Mouse (Mus musculus) fat pad, adult 2 months (tissue): ENCODE data around the gene Srp68.

Experiments
- DNase-seq: peaks from one replicate; pipeline ENCODE4 v3.0.0-alpha.2; 2011; ENCODE audit warnings: low read depth, low spot score; ENCODE audit errors: extremely low read depth

Srp68 gene

DNA sequence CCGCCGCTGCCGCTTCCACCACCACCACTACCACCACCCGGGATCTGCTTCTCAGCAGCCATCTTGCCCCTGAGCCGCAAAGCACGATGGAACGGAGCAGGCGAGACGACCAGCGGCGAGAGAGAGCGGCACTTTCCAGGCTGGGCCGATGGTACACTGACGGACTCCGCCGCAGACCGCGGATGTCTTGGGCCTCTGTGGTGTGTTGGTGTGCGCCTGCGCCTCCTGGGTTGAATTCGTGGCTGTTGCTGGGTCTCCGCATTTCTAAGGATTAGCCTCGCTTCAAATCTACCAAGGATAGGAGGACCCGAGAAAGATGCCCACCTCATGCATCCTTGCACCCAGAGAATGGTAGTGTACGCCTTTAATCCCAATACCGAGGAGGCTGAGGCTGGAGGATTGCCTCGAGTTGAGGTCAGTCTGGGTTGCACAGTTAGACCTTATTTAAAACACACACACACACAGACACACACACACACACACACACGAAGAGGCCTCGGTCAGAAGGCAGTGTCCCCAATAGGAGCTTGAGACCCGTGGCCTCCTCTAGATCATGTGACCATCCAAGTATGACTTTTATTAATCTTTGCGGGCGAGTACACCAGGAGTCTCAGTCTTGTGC is at the start of gene Srp68:
Srp68 (minus strand) TSS at position 173 of the 622 bp plus-strand sequence.
- DNase-seq, result peak; percentile 39

DNA sequence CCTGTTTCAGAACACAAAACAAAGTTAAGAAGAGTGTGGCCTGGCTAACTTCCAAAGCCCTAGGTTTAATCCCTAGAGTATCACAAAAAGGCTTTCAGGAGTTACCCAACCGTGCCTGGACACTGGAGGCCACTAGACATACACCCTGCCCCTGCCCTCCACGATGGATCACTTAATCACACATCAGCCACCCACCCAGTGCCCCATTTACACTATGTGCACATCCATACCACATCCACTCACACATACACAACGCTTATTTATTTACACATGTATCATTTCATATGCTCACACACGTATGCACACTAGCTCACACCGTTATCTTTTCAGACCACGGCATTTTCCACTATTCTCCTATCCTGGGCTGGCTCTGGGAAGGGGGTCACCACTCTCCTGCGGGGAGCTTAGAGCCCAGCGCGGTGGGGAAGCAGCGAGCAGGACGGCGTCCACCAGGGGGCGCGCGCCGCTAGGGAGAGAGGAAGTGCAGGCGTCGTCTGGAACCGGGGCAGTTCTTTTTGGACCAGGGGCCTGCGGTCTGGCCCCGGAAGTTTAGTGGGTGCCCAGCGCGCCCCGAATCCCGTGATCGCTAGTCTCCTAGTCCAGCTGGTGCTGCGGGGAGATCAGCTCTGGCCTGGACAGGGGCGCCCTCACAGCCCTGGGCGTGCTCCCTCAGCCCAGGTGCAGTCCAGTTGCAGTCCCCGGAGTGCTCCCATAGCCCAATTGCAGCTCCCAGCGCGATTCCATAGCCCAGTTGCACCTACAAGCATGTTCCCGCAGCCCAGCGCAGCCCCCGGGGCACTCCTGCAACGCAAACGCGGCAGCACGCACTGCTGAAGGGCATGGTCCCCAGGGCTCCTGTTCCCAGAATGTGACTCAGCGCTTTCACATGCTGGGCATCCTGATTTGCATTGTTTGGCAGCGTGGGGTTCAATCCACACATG is 45.0 kb upstream of the Srp68 start:
- no peak for DNase-seq

DNA sequence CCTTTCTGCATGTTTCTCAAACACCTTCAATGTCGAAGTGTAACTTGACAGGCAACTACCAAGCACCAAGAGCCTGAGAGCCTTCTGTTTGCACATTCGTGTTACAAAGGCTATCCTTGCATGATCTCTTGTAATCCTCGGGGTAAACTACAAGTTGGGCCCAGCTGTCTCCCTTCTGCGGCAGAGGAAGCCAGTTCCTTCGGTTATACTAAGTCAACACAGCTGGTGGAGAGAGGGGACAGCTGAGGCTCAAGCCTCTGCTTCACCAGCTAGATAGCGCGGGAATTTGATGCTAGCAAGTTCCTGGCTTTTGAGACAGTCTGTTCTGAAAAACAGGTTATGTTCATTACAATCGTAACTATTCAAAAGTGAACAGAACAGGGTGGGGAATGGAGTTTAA is 38.3 kb upstream of the Srp68 start:
- no peak for DNase-seq

DNA sequence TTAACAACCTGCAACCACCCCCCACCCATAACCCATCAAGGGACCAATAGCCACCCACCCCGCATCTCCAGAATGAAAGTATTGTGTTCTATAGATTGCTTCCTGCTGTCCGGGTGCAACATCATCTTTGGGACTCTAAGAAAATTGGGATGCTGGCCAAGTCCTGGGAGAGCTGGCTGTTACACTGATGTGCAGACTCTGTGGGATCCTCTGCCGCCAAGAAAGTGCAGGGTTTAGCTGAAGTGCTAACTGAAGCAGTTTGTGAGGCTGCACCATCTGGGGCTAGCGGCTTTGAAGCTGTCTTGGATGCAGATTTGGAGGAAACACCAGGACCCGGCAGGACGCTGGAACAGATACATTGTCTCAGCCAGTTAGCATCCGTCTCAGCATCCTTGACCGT is 37.2 kb upstream of the Srp68 start:
- DNase-seq, result no peak

DNA sequence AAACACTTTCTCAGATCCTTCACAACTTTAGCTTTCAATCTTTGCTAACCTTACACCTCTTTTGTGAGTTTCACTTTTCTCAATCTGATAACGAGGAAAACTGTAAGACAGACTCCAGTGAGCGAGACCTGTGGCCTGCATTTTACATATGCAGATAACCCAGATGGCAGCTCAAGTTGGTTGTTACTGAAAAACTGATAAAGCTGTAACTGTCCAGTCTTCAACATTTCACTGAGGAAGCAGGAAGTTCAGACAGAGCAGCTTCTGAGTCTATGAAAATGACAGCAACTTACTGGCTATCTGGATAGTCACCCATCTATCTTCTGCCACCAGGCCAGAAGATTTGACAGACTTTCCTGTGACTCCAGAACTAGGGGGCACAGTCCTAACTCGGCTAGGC is 35.6 kb upstream of the Srp68 start:
- DNase-seq, result no peak

DNA sequence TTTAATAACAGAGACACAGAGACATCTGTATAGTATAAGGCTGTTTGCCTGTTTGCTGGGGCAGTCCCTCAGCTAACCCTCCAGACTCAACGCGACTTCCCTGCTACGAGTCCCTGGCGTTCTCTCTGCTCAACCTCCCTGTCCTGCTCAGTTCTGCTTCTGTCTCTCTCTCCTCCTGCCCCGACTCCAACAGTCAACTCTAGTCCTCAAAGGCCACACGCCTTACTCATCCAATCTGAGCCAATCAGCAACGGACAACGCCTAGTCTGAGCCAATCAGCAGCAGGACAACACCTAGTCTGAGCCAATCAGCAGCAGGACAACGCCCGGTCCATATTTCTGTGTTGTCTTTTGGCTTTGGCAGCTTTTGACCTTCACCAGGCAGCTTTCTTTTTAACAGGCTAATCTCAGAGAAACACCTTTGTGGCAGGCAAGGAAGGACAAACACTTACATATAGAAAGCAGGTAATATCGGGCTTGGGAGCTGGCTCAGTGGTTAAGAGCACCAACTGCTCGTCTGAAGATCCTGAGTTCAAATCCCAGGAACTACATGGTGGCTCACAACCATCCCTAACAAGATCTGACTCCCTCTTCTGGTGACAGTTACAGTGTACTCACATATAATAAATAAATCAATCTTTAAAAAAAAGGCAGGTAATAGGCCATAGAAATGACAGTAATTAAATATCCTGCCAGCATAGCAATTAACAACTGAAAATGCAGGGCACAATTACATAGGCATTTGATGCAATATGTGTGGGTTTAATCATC is 33.9 kb upstream of the Srp68 start:
- DNase-seq, result no peak

DNA sequence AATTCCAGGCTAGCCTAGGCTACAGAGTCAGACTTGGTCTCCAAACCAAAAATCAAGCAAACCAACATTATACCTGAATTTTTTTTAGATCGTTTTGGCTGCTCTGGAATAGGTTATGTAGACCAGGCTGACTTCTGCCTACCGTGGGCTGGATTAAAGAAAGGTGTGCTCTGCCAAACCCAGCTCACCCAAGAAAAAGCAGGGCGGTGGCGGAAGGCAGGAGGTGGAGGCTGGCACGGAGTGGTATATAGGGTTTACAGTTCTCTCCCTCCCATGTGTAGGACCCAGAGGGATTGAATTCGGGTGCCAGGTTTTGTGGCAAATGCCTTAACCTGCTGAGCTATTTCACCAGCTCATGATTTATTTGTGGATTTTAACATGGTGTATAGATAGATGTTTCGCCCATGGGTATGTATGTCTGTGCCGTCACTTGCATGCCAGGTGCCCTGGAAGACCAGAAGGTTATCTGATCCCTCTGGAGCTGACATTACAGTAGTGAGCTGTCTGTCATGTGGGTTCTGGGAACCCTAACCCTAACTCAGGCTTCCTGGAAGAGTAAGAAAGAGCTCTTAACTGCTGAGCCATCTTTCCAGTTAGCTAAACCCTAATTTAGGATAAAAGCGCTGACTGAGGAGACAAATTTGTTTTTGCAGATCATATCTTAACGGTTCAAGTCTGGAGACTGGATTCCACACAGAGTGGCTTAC is 33.2 kb upstream of the Srp68 start, which contains the start of gene Exoc7:
Exoc7 (minus strand) TSS at position 215 of the 707 bp plus-strand sequence.
- peak; percentile 42 for DNase-seq

DNA sequence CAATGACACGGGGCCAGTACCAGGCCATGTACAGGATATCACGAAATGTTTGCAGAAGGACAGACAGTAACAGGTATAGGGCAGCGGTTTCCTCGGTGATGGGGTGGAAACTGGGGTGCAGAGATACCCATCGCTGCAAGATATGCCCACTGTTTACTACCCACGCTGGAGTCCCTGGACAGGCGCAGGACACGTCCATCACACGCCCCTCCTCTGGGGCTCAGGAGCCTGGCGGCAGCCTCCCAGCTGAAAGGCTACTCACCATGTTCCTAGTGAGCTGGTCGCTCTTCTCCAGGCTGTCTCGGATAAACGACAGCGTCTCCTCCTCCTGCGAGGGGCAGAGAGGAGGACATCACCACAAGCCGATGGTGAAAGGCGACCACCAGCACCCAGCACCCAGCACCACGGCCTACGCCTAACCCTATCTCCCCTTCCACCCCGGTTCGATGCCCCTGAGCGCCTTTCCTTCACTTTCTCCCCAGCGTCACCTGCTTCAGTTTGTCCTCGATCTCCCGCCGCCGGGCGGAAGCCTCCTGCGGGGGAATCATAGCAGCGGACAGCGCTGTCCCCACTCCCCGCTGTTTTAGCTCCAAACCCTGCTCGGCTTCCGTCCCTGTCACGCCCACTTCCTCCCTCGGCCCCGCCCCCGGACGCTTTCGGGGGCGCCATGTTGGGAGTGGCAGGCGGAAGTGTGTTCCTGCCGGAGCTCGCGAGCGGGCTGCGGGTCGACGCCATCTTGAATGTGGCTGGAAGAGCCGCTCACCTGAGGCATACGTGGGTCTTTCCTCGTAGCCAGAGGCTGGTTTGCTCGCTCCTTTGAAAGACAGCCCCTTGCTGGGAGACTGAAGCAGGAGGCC is 32.3 kb upstream of the Srp68 start:
- DNase-seq, result peak; percentile 28

DNA sequence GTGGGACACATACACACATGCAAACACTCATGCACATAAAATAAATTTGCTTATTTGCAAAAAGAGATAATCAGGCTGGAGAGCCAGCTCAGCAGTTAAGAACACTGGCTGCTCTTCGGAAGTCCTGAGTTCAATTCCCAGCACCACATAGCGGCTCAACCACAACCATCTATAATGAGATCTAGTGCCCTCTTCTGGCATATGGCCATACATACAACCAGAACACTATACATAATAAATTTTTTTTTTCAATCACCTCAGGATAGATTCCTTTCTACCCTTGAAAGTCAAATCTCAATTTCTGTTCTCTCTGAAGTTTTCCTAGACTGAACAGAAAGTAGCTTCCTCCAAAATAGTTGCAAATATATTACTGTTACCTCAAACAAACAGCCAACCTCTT is 31.4 kb upstream of the Srp68 start:
- DNase-seq, result no peak

DNA sequence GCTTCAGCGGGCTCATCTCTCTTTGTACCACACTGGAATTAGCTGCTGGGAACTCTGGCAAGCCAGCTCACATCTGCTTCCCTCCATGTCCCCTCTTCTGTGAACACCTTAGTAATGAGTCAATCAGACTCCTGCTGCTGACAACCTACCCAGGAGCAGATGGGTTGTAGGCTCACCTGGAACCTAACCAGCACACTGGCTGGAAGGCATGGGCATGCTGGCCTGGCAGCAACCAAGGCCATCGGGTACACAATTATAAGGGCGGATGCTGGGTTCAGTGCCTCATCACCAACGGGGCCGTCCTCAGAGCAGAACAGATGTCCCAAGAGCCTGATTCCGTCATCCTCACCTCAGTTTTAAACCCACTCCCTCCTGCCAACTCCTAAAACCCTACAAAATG is 24.6 kb upstream of the Srp68 start:
- no peak for DNase-seq

DNA sequence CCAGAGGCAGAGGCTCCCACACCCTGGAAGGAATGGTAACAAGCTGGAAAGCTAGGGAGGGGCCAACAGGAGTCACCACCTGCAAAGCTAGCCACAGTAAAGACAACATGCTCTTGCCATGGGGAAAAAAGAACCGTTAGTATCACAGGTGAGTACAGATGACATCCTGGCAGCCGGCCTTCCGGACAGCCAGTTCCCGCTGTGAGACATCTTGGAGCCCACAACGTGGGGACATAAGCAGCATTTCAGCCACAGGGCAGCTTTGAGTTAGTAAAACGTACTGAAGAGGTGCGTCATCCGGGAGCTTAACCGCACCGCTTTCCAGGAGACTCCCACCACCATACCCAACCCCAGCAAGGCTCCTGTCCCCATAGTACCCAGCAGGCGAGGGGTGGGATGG is 24.2 kb upstream of the Srp68 start:
- no peak for DNase-seq

DNA sequence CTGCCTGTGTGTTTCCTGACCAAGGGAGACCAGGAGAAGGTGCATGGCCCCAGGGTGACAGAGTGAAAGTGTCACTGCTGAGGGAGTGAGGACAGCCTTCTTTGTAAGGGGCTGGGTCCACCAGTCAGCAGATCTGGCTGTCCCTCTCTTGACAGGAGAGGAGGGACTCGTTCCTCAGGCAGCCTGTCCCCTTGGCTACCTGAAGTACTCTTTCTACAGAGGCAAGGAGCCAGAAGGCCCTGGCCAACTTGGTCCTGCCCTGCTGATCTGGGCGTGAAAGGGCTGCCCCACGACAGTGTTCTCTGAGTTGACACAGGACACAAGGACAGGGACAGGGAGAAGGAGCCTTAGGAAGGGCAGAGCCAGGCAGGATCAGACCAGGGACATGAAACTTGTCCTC is 23.0 kb upstream of the Srp68 start:
- no peak for DNase-seq

DNA sequence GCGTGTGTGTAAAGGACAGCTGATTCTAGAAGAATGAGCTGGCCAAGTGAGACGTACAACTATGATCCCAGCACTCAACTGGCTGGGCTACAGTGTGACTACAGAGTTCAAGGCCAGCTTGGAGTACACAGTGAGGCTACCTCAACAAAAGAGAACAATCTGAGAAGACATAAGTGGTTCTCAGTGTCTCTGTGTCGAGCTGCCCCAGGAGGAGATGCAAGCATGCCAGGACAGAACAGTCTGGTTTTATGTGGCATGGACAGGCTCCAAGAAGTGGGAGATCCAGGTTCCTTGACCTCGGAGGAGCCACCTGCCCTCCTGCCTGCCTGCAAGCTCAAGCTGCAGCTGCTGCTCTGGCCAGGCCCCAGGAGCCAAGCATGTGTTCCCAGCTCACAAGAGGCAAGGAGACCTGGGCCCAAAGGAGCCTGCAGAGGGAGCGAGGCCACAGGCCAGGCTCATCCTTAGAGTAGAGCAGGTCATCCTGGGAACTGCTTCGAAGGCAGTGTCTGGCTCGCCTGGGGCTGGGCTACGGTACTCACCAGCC is 22.2 kb upstream of the Srp68 start:
- no peak for DNase-seq

DNA sequence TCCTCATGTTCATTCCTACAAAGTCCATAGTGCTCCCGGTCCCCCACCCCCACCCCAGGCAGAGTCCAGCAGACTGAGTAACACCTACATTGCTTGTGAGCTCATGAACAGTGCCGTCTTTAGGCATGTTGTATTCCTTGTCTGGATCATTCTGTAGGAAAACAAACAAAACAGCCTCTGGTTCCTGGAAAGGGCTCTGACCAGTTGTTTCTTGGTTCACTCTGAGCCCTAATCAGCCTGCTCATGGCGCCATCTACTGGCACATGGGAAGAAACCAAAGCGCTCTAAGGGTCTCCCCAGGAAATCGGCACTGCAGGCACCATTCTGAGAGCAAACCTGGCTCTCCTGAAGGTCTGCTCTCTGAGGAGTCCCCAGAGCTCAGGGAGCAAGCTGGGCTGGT is 20.3 kb upstream of the Srp68 start:
- no peak for DNase-seq

DNA sequence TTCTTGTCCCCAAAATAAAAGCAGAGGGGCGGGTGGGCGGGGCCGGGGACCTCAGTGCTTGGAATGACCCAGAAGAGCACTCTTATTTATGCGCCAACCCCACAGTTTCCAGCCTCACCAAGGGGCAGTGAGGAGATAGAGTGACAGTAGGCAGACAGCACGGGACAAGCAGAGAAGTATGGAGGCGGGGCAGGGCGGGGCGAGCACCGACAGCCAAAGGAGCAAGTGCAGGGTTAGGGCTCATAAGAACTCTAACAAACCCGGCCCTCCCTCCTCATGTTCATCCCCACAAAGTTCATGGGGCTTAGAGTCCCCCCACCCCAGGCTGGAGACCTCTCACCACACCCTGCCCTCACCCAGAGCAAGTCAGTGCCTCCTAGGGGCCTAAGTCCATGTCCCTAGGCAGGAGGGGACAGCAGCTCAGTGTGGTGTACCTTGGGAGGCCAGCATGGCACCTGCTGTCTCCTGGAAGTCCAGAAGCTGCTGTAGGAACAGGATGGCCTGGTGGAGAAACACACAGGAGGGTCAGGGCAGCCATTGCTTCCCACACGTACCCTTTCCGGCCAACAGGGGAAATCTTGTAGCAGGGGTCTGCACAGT is 19.6 kb upstream of the Srp68 start:
- no peak for DNase-seq

DNA sequence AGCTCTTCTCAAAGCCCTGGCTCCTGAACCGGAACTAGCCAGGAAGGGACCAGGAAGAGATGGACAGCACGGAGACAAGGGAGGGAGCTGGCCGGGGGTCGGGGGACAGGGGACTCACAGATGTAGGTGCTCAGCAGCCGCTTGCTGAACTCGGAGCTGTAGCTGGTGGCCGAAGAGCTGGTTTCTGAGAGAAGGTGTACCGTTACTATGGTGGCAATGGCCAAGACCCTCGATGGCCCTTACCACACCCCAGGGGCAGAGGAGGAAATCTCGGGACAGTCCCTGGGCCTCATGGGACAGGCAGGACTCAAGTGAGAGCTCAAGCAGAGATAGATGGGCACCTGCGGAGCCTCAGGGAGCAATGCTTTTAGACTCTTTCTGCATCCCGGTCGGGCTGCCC is 18.4 kb upstream of the Srp68 start:
- DNase-seq, result no peak

DNA sequence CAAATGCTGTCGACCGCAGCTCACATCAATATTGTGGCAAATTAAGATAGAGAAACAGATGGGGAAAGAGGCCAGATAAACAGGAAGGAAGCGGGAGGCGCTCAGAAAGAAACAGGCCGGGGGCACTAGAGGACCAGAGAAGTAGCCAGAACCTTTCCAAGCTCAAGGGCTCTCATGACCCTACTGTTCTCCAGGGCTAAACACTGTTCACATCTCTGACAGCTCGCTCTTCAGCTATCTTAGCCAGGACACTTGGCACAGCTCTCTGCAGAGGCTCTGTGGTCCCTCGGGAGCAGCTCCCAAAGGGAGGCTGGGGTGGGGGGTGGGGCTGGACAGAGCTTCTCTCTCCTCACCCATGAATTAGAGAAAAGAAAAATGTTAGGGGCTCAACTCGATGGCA is 16.5 kb upstream of the Srp68 start:
- no peak for DNase-seq

DNA sequence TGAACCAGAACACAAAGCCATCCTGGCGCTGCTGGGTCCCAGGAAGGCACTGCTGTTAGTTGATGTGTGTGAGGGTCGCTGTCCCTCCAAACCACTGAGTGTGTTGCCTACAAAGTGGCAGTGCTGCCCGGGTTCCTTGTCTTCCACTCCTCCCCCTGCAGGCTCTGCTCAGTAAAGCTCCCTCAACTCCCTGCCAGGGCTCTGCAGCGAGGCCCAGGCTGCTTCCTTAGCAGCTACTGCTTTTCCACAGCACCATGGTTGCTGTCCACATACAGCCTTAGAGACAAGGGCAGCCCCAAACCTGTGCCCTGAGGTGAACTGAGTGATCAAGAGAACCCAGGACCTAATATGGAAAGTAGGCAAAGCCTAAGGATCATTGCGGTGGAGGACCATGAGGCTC is 13.3 kb upstream of the Srp68 start:
- DNase-seq, result no peak

DNA sequence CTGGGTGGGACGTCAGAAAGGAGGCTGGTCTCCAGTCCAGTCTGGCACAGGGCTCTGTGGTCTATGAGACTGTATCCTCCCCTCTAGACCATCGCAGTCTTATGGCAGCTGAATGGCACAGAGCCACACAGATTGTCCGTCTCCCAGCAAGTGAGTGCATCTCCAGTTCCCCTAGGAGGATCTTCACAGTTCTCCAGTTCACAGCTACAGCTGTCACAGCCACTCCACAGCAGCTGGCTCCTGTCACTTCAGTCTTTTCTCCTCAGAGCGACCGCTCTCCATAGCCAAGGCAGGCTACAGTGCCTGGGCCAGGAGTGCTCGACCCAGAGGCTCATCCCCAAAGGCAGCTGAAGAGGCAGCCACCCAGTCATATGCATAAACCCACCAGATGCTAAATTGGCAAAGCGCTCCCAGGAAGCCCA is 11.8 kb upstream of the Srp68 start:
- DNase-seq, result no peak
